Mouse (Mus musculus) embryonic facial prominence, embryonic 11.5 days (tissue): ENCODE measurements around the gene Taf7l. TPM values are rescaled to one million over a fixed set of nuclear protein-coding genes. Genes with fewer than 3 reads are reported as not detected.

Experiments
- ATAC-seq: fragments of 200-750 bp; cut with Nextera tagmentation; replicated peaks from 2 replicates; pipeline ENCODE4 v1.8.0; 2017; ENCODE audit warnings: low read depth; ENCODE audit not compliant: insufficient number of reproducible peaks, low FRiP score, low TSS enrichment
- DNase-seq: peaks from one replicate; pipeline ENCODE4 v3.0.0-alpha.2; 2015; ENCODE audit warnings: low spot score
- H3K27ac ChIP-seq: fragments of 300-500 bp; sonication (generic); replicated peaks from 2 replicates; pipeline ENCODE4 v1.5.1; 2014; ENCODE audit warnings: mild to moderate bottlenecking, low read depth, low read length, control low read depth
- H3K27me3 ChIP-seq: fragments of 300-500 bp; sonication (generic); 2 replicates; pipeline ENCODE4 v1.6.1; 2014; ENCODE audit warnings: mild to moderate bottlenecking, low read length, moderate library complexity, mixed read lengths; ENCODE audit not compliant: control insufficient read depth, insufficient read depth
- H3K36me3 ChIP-seq: fragments of 300-500 bp; sonication (generic); replicated peaks from 2 replicates; pipeline ENCODE4 v1.6.1; 2014; ENCODE audit warnings: low read depth, mild to moderate bottlenecking, low read length, moderate library complexity, mixed read lengths; ENCODE audit not compliant: control insufficient read depth, insufficient read depth
- H3K4me1 ChIP-seq: fragments of 300-500 bp; sonication (generic); 2 replicates; pipeline ENCODE4 v1.6.1; 2014; ENCODE audit warnings: low read length, mixed read lengths; ENCODE audit not compliant: control insufficient read depth, insufficient read depth
- H3K4me2 ChIP-seq: fragments of 300-500 bp; sonication (generic); 2 replicates; pipeline ENCODE4 v1.6.1; 2014; ENCODE audit warnings: low read depth, mild to moderate bottlenecking, control low read depth, low read length, moderate library complexity
- H3K4me3 ChIP-seq: fragments of 300-500 bp; sonication (generic); 2 replicates; pipeline ENCODE4 v1.5.1; 2014; ENCODE audit warnings: low read depth, low read length, control low read depth
- H3K9ac ChIP-seq: fragments of 300-500 bp; sonication (generic); replicated peaks from 2 replicates; pipeline ENCODE4 v1.6.1; 2014; ENCODE audit warnings: mild to moderate bottlenecking, control low read depth, low read length
- H3K9me3 ChIP-seq: fragments of 300-500 bp; sonication (generic); replicated peaks from 2 replicates; pipeline ENCODE4 v1.6.1; 2016; ENCODE audit warnings: mild to moderate bottlenecking, low read length, inconsistent platforms, mixed read lengths; ENCODE audit not compliant: control insufficient read depth
- WGBS: fragments of 180-500 bp; shearing (Covaris S2); extraction: QIAGEN DNeasy Blood & Tissue Kit; methylation state at CpG from one replicate; pipeline ENCODE4 v1.1.7; 2014; 5-methylcytosine and 5-hydroxymethylcytosine counted together
- polyA plus RNA-seq: library from polyadenylated mRNA; unstranded; fragments of >200 nt; fragmentation: Nextera tagmentation; extraction: Ambion mirVana; gene quantifications from 2 replicates; pipeline ENCODE4 v1.2.1, GENCODE M21; 2014

Taf7l gene
- polyA plus RNA-seq: not detected in 2 replicates

DNA sequence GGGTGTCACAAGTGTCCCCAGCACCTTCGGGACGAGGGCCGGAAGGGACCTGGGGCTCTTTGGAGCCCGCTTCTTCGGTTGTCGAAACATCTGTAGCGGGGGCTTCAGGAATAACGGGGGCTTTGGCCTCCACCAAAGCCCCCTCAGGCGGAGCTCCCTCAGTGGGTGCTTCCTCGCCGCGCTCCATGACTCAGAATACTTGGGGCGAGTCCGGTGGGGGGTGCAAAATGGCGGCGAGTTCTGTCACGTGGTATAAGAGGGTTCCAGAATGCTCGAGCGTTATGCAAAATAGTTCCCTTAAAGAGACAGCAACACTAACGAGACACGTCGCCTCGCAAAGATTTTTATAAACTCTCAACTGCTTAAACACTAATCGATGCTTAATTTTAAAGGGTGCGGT lies at the start of gene Taf7l:
TSS of gene Taf7l (minus strand) at position 201 of the 400 bp plus-strand sequence.
- Histone ChIP-seq H3K36me3 (no peaks in the 10 kb centered on the region), H3K4me3 (no peak within 1 kb of the TSS), H3K27ac (no peak within 1 kb of the TSS), H3K27me3 (no peaks in the 10 kb centered on the region), H3K4me2 (no peak within 1 kb of the TSS), H3K9me3 (0 out of 2 replicates have a peak, but pooled peaks cover 6% of the 10 kb centered on the region), H3K9ac (no peak within 1 kb of the TSS), H3K4me1 (no peaks in the 10 kb centered on the region)
- no peak for DNase-seq
- WGBS: 89% methylated on average over 25 of the region's 25 CpGs
- no peak for ATAC-seq

DNA sequence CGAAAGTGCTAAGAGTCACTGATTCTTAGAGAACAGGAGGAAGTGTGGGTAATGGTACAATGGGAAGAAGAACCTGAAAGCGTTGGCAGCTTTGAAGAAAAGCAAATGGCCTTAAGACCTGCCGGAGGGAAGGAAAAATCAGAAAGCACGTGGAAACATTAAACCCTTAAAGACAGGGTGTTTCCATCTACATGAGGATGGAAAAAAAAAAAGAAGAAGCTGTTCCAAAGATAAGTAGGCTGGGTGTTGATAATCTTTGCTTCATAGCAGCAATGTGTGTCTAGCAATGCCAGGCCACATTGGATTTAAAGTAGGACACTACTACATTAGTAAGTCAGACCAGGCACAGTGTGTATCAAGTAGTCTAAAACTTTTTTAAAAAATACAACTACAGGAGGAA lies 49.0 kb upstream of the Taf7l start:
- no peaks in the 10 kb centered on the region for H3K27me3 ChIP-seq
- no peak for ATAC-seq
- H3K9me3 ChIP-seq: no peaks in the 10 kb centered on the region
- H3K4me3 ChIP-seq: no peak overlapping the region
- no peaks in the 10 kb centered on the region for H3K36me3 ChIP-seq
- DNase-seq: no peak
- H3K27ac ChIP-seq: no peak overlapping the region
- H3K4me1 ChIP-seq: no peaks in the 10 kb centered on the region
- 75% methylated on average over 4 of the region's 4 CpGs for WGBS
- no peak overlapping the region for H3K4me2 ChIP-seq
- no peak overlapping the region for H3K9ac ChIP-seq

DNA sequence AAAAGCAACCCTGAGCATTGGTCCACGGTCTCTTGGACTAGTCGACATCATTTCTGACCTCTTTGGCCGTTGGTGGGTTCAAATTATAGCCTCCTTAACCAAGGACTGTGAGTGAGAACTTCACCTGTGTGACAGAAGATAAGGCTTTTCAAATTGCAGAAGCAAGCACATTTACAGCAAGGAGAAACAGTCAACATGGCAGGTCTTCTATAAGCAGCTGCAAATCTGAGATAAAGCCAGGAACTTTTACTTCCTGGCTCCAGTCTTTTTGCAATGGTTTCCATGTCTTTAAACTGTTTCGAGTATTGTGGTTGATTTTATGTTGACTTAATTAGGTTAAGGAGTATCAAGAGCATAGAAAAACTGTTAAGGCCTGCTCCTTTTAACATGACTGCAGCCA lies 47.5 kb upstream of the Taf7l start:
- Histone ChIP-seq H3K27ac (no peak overlapping the region), H3K4me2 (no peak overlapping the region), H3K27me3 (no peaks in the 10 kb centered on the region), H3K9ac (no peak overlapping the region), H3K9me3 (no peaks in the 10 kb centered on the region), H3K4me1 (no peaks in the 10 kb centered on the region), H3K4me3 (no peak overlapping the region), H3K36me3 (no peaks in the 10 kb centered on the region)
- ATAC-seq (no peak), DNase-seq (no peak)
- WGBS: 71% methylated on average over 4 of the region's 4 CpGs

DNA sequence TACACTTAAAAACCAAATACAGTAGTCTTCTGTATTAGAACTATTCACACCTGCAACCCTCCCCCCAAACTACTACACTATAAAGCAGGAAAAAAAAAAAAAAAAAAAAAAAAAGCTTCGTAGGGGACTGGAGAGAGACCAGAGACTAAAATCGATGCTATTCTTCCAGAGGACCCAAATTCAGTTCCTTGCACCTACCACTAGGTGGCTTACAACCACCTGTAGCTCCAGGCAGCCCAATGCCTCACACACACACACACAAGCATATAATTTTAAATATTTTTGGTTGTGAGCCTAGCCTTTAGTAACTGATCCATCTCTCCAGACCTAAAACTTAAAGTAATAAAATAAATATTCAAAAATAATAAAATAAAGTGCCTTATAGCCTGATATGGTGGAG lies 33.2 kb upstream of the Taf7l start:
- Histone ChIP-seq H3K4me3 (no peak overlapping the region), H3K27ac (no peak overlapping the region), H3K36me3 (no peaks in the 10 kb centered on the region), H3K27me3 (no peaks in the 10 kb centered on the region), H3K4me2 (no peak overlapping the region), H3K4me1 (no peaks in the 10 kb centered on the region), H3K9me3 (no peaks in the 10 kb centered on the region), H3K9ac (no peak overlapping the region)
- ATAC-seq (no peak), DNase-seq (peak; percentile 12)
- WGBS: 42% methylated on average over 2 of the region's 2 CpGs

DNA sequence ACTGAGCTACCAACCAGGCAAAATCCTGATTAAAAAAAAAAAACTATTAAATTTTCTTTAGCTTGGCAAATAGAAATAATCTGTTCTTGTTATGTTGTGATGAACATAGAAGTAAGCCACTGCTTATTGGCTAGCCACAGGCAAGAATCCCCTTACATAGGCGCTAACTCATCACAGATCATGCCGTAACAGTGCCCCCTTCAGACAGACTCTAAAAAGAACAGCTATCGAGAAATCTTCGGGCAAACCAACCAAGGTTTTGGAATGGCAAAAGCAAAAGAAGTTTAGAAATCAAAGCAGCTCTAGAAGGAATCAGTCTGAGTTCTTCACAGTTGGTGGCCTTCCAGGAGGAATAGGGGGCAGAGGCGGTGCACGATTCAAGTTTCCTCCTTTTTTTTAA lies 31.7 kb upstream of the Taf7l start:
- ATAC-seq: no peak
- Histone ChIP-seq H3K27me3 (no peaks in the 10 kb centered on the region), H3K4me1 (no peaks in the 10 kb centered on the region), H3K9ac (no peak overlapping the region), H3K9me3 (no peaks in the 10 kb centered on the region), H3K36me3 (no peaks in the 10 kb centered on the region), H3K27ac (no peak overlapping the region), H3K4me3 (no peak overlapping the region), H3K4me2 (no peak overlapping the region)
- no peak for DNase-seq
- 72% methylated on average over 6 of the region's 6 CpGs for WGBS

DNA sequence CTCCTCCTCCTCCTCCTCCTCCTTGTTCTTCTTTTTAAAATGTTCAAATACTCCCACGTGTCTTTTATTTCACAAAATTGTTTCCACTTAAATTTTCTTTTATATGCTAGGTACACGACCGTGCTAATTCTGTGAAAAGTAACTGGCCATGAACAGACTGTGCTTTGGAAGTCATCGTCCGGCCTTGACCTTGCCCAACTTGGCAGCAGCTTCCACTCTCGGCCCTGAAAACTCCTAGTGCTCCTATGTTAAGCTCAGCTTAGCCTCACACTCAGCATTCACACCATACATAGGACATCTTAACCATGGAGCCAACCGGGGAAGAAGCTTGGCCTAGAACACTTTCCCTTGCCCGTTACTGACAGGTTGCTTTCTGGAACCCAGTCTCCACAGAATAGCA lies 24.4 kb upstream of the Taf7l start:
- H3K36me3 ChIP-seq: no peaks in the 10 kb centered on the region
- no peak overlapping the region for H3K4me2 ChIP-seq
- DNase-seq (no peak), ATAC-seq (no peak)
- 85% methylated on average over 8 of the region's 8 CpGs for WGBS
- no peaks in the 10 kb centered on the region for H3K27me3 ChIP-seq
- no peak overlapping the region for H3K27ac ChIP-seq
- no peaks in the 10 kb centered on the region for H3K4me1 ChIP-seq
- no peak overlapping the region for H3K4me3 ChIP-seq
- no peaks in the 10 kb centered on the region for H3K9me3 ChIP-seq
- H3K9ac ChIP-seq: no peak overlapping the region

DNA sequence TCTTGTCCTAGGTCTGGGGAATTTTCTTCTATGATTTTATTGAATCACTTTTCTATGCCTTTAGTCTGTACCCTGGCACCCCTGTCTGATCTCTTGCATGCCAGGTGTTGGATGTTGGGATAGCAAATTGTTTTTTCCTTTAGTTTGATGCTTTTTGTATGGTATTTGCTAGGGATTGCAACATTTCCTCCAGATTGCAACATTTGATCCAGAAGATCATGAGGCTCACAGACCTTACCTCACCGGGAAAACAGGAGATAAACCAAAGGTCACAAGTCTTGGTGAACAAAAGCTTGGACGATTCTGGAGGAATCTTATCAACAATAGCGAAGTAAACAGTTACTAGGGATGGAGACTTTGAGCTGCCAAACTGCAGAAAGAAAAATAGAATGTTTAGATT lies 5.4 kb upstream of the Taf7l start:
- ATAC-seq: no peak
- H3K4me3 ChIP-seq: no peak overlapping the region
- no peak overlapping the region for H3K4me2 ChIP-seq
- H3K36me3 ChIP-seq: no peaks in the 10 kb centered on the region
- 75% methylated on average over 3 of the region's 3 CpGs for WGBS
- H3K9ac ChIP-seq: no peak overlapping the region
- DNase-seq: no peak
- H3K27me3 ChIP-seq: no peaks in the 10 kb centered on the region
- H3K9me3 ChIP-seq: no peaks in the 10 kb centered on the region
- no peak overlapping the region for H3K27ac ChIP-seq
- H3K4me1 ChIP-seq: no peaks in the 10 kb centered on the region

DNA sequence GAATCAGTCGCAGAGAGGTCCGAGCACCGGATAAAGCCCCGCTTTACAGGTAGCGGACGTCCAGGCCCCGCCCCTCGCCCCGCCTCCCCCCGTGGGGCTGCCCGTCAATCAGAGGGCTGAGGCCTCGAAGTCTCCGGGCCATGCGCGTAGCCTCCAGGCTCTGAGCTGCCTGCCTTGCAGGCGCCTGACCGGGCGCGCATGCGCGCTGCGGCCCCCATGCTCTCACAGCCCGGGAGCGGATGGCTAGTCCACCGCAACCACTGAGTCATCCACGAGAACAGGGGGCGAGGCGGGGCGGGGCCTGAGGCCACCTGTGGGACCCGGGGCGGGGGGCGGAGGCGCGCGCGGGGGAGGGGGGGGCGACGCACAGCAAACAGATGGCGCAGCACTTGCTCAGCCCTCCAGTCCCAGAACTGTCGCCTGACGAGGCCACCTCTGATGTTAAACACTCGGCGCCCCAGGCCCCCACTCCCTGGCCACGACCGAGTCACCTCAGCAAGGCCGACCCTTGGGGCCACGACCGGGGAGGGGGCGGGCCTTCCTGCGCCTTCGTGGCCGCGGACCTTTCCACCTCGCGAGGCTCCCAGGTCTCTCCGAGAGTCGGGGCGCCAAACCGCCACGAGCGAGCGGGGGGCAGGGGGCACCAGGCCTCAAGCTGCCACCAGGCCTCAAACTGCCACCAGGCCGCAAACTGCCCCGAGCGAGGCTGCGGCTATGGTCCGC lies 1.1 kb downstream of the Taf7l start:
- ATAC-seq (no peak; the same call in 1 of the 2 replicates), DNase-seq (no peak)
- H3K36me3 ChIP-seq: no peaks in the 10 kb centered on the region
- no peak overlapping the region for H3K27ac ChIP-seq
- H3K4me2 ChIP-seq: no peak overlapping the region
- no peaks in the 10 kb centered on the region for H3K4me1 ChIP-seq
- H3K9ac ChIP-seq: no peak overlapping the region
- H3K9me3 ChIP-seq: 0 out of 2 replicates have a peak, but pooled peaks cover 6% of the 10 kb centered on the region
- no peaks in the 10 kb centered on the region for H3K27me3 ChIP-seq
- no peak overlapping the region for H3K4me3 ChIP-seq
- 69% methylated on average over 62 of the region's 67 CpGs for WGBS
